Mouse (Mus musculus) midbrain, embryonic 11.5 days (tissue): ENCODE measurements around the gene Tsga10ip. TPM values are rescaled to one million over a fixed set of nuclear protein-coding genes. Genes with fewer than 3 reads are reported as not detected.

Experiments used
- ATAC-seq: fragments of 200-750 bp; cut with Nextera tagmentation; 2 replicates; pipeline ENCODE4 v1.8.0; 2017; ENCODE audit warnings: moderate TSS enrichment, moderate library complexity; ENCODE audit not compliant: low FRiP score
- DNase-seq: peaks from one replicate; pipeline ENCODE4 v3.0.0; 2015; ENCODE audit warnings: low spot score; ENCODE audit errors: missing footprints
- H3K27ac ChIP-seq: fragments of 300-500 bp; sonication (generic); 2 replicates; pipeline ENCODE4 v1.5.1; 2014; ENCODE audit warnings: low read depth, low read length
- H3K27me3 ChIP-seq: fragments of 300-500 bp; sonication (generic); 2 replicates; pipeline ENCODE4 v1.6.1; 2014; ENCODE audit warnings: mild to moderate bottlenecking, low read length, moderate library complexity, mixed read lengths; ENCODE audit not compliant: control insufficient read depth, insufficient read depth
- H3K36me3 ChIP-seq: fragments of 300-500 bp; sonication (generic); 2 replicates; pipeline ENCODE4 v1.6.1; 2014; ENCODE audit warnings: mild to moderate bottlenecking, low read length, moderate library complexity, mixed read lengths; ENCODE audit not compliant: control insufficient read depth, insufficient read depth
- H3K4me1 ChIP-seq: fragments of 300-500 bp; sonication (generic); 2 replicates; pipeline ENCODE4 v1.6.1; 2014; ENCODE audit warnings: low read length; ENCODE audit not compliant: control insufficient read depth, insufficient read depth
- H3K4me2 ChIP-seq: fragments of 300-500 bp; sonication (generic); 2 replicates; pipeline ENCODE4 v1.6.1; 2014; ENCODE audit warnings: mild to moderate bottlenecking, moderate library complexity
- H3K4me3 ChIP-seq: fragments of 300-500 bp; sonication (generic); 2 replicates; pipeline ENCODE4 v1.5.1; 2014; ENCODE audit warnings: low read depth, low read length
- H3K9ac ChIP-seq: fragments of 300-500 bp; sonication (generic); 2 replicates; pipeline ENCODE4 v1.6.1; 2014; ENCODE audit warnings: low read length
- H3K9me3 ChIP-seq: fragments of 300-500 bp; sonication (generic); 2 replicates; pipeline ENCODE4 v1.6.1; 2016; ENCODE audit warnings: low read length; ENCODE audit not compliant: control insufficient read depth
- WGBS: fragments of 180-500 bp; shearing (Covaris S2); extraction: QIAGEN DNeasy Blood & Tissue Kit; methylation state at CpG from one replicate; pipeline ENCODE4 v1.1.7; 2014; 5-methylcytosine and 5-hydroxymethylcytosine counted together
- polyA plus RNA-seq: library from polyadenylated mRNA; unstranded; fragments of >200 nt; fragmentation: Nextera tagmentation; extraction: Ambion mirVana; gene quantifications from 2 replicates; pipeline ENCODE4 v1.2.1, GENCODE M21; 2014

The Tsga10ip gene
- polyA plus RNA-seq, 1 experiment from 2014 or later, result not detected

- H3K4me2 ChIP-seq, result no peak overlapping the region
- 77% methylated on average over 6 of the region's 6 CpGs for WGBS
- ATAC-seq, result no peak
- H3K4me1 ChIP-seq, result peaks cover 4% of the 10 kb centered on the region
- DNase-seq, result no peak
- H3K9ac ChIP-seq, result no peak overlapping the region
- H3K36me3 ChIP-seq, result no peaks in the 10 kb centered on the region
- no peaks in the 10 kb centered on the region for H3K27me3 ChIP-seq
- H3K4me3 ChIP-seq, result no peak overlapping the region
- H3K27ac ChIP-seq, result no peak overlapping the region
- no peaks in the 10 kb centered on the region for H3K9me3 ChIP-seq
Observed at GRCm38 (mm10) chr19:5348064-5348463, 54.3 kb downstream of the Tsga10ip start.

GRCm38 (mm10) chr19:5345297-5346131 lies 56.8 kb downstream of the Tsga10ip start:
- no peaks in the 10 kb centered on the region; the same call in 1 of the 2 replicates for H3K27me3 ChIP-seq
- 85% methylated on average over 6 of the region's 6 CpGs for WGBS
- DNase-seq (no peak), ATAC-seq (no peak)
- no peaks in the 10 kb centered on the region for H3K9me3 ChIP-seq
- H3K4me1 ChIP-seq, result peaks cover 4% of the 10 kb centered on the region
- H3K9ac ChIP-seq, result no peak overlapping the region
- no peaks in the 10 kb centered on the region for H3K36me3 ChIP-seq
- no peak overlapping the region for H3K27ac ChIP-seq
- no peak overlapping the region for H3K4me2 ChIP-seq
- H3K4me3 ChIP-seq, result no peak overlapping the region

GRCm38 (mm10) chr19:5341360-5341759 lies 61.0 kb downstream of the Tsga10ip start:
- ATAC-seq (no peak), DNase-seq (no peak)
- Histone ChIP-seq H3K9me3 (no peaks in the 10 kb centered on the region), H3K27me3 (no peaks in the 10 kb centered on the region; the same call in 1 of the 2 replicates), H3K4me1 (no peaks in the 10 kb centered on the region), H3K4me2 (no peak overlapping the region), H3K27ac (no peak overlapping the region), H3K4me3 (no peak overlapping the region), H3K9ac (no peak overlapping the region), H3K36me3 (no peaks in the 10 kb centered on the region)
- 89% methylated on average over 7 of the region's 7 CpGs for WGBS

Other genes starting within 250 kb of the Tsga10ip start
- 24.8 and 26.1 TPM in 2 replicates for gene Pacs1, start 129.4 kb downstream of the Tsga10ip start, polyA plus RNA-seq
- gene Sf3b2, start 107.1 kb downstream of the Tsga10ip start, polyA plus RNA-seq, result 377 and 399 TPM in 2 replicates
- 15.6 TPM in 2 replicates for gene Gal3st3, start 104.2 kb downstream of the Tsga10ip start, polyA plus RNA-seq
- gene Catsper1, start 66.8 kb downstream of the Tsga10ip start, polyA plus RNA-seq, result not detected in 2 replicates
- 1.0 and 2.1 TPM in 2 replicates for gene Cst6, start 53.0 kb downstream of the Tsga10ip start, polyA plus RNA-seq
- gene Eif1ad, start 35.8 kb downstream of the Tsga10ip start, polyA plus RNA-seq, result 68.1 and 73.9 TPM in 2 replicates
- 477 and 512 TPM in 2 replicates for gene Banf1, start 35.4 kb downstream of the Tsga10ip start, polyA plus RNA-seq
- 74.0 and 81.0 TPM in 2 replicates for gene Sart1, start 13.8 kb downstream of the Tsga10ip start, polyA plus RNA-seq
- gene Drap1, start 22.5 kb upstream of the Tsga10ip start, polyA plus RNA-seq, result 187 and 204 TPM in 2 replicates
- gene AI837181, start 22.6 kb upstream of the Tsga10ip start, polyA plus RNA-seq, result 31.6 and 33.1 TPM in 2 replicates
- not detected in 2 replicates for gene Fosl1, start 45.0 kb upstream of the Tsga10ip start, polyA plus RNA-seq
- gene Ccdc85b, start 55.4 kb upstream of the Tsga10ip start, polyA plus RNA-seq, result 6.9 and 7.8 TPM in 2 replicates
- 98.3 and 103 TPM in 2 replicates for gene Fibp, start 58.1 kb upstream of the Tsga10ip start, polyA plus RNA-seq
- 2.4 and 3.0 TPM in 2 replicates for gene Ctsw, start 66.0 kb upstream of the Tsga10ip start, polyA plus RNA-seq
- gene Efemp2, start 71.4 kb upstream of the Tsga10ip start, polyA plus RNA-seq, result 52.7 and 54.7 TPM in 2 replicates
- 38.4 TPM in 2 replicates for gene Mus81, start 85.9 kb upstream of the Tsga10ip start, polyA plus RNA-seq
- gene Cfl1, start 87.9 kb upstream of the Tsga10ip start, polyA plus RNA-seq, result 3,750 and 3,786 TPM in 2 replicates
- not detected in 2 replicates for gene 1700020D05Rik, start 101.3 kb upstream of the Tsga10ip start, polyA plus RNA-seq
- 17.9 and 20.3 TPM in 2 replicates for gene Snx32, start 108.0 kb upstream of the Tsga10ip start, polyA plus RNA-seq
- 0.18 TPM in 1 of 2 replicates, not detected in the other for gene Ovol1, start 158.1 kb upstream of the Tsga10ip start, polyA plus RNA-seq
- gene Ap5b1, start 165.5 kb upstream of the Tsga10ip start, polyA plus RNA-seq, result 1.0 and 1.5 TPM in 2 replicates
- gene Rnaseh2c, start 199.3 kb upstream of the Tsga10ip start, polyA plus RNA-seq, result 157 and 173 TPM in 2 replicates
- 36.9 and 40.0 TPM in 2 replicates for gene Kat5, start 207.7 kb upstream of the Tsga10ip start, polyA plus RNA-seq
- 24.6 and 29.9 TPM in 2 replicates for gene Rela, start 235.0 kb upstream of the Tsga10ip start, polyA plus RNA-seq